Mouse (Mus musculus) lung, embryonic 16.5 days (tissue): ENCODE results near the gene Edc3. TPM values are rescaled to one million over a fixed set of nuclear protein-coding genes. Genes with fewer than 3 reads are reported as not detected.
"Not testable (repeated sequence)": the region's sequence is repeated elsewhere in the genome, so short reads cannot be mapped to it uniquely, and the experiment has no call there.

Source experiments
- ATAC-seq: fragments of 200-750 bp; cut with Nextera tagmentation; 2 replicates; pipeline ENCODE4 v1.8.0; 2017; ENCODE audit warnings: low read depth, mild to moderate bottlenecking, moderate library complexity
- H3K27ac ChIP-seq: fragments of 300-500 bp; sonication (generic); 2 replicates; pipeline ENCODE4 v1.5.1; 2014; ENCODE audit warnings: mild to moderate bottlenecking, control low read depth, low read length
- H3K27me3 ChIP-seq: fragments of 300-500 bp; sonication (generic); 2 replicates; pipeline ENCODE4 v1.6.1; 2014; ENCODE audit warnings: low read depth, low read length, mixed read lengths; ENCODE audit not compliant: control insufficient read depth, insufficient read depth
- H3K36me3 ChIP-seq: fragments of 300-500 bp; sonication (generic); 2 replicates; pipeline ENCODE4 v1.6.1; 2014; ENCODE audit warnings: low read length; ENCODE audit not compliant: control insufficient read depth, insufficient read depth
- H3K4me1 ChIP-seq: fragments of 300-500 bp; sonication (generic); replicated peaks from 2 replicates; pipeline ENCODE4 v1.6.1; 2014; ENCODE audit warnings: low read length, mixed read lengths; ENCODE audit not compliant: control insufficient read depth, insufficient read depth
- H3K4me2 ChIP-seq: fragments of 300-500 bp; sonication (generic); 2 replicates; pipeline ENCODE4 v1.6.1; 2014; ENCODE audit warnings: low read depth, low read length, control low read depth
- H3K4me3 ChIP-seq: fragments of 300-500 bp; sonication (generic); 2 replicates; pipeline ENCODE4 v1.5.1; 2014; ENCODE audit warnings: mild to moderate bottlenecking, low read length, control low read depth
- H3K9ac ChIP-seq: fragments of 300-500 bp; sonication (generic); 2 replicates; pipeline ENCODE4 v1.6.1; 2014; ENCODE audit warnings: low read length, control low read depth
- H3K9me3 ChIP-seq: fragments of 300-500 bp; sonication (generic); 2 replicates; pipeline ENCODE4 v1.6.1; 2016; ENCODE audit warnings: low read length; ENCODE audit not compliant: control insufficient read depth
- WGBS: fragments of 180-500 bp; shearing (Covaris S2); extraction: QIAGEN DNeasy Blood & Tissue Kit; methylation state at CpG from one replicate; pipeline ENCODE4 v1.1.7; 2014; 5-methylcytosine and 5-hydroxymethylcytosine counted together
- polyA plus RNA-seq: library from polyadenylated mRNA; unstranded; fragments of >200 nt; fragmentation: Nextera tagmentation; extraction: Ambion mirVana; gene quantifications from 2 replicates; pipeline ENCODE4 v1.2.1, GENCODE M21; 2015

Gene Edc3
- polyA plus RNA-seq, 1 experiment from 2014 or later: 31.1 TPM

DNA sequence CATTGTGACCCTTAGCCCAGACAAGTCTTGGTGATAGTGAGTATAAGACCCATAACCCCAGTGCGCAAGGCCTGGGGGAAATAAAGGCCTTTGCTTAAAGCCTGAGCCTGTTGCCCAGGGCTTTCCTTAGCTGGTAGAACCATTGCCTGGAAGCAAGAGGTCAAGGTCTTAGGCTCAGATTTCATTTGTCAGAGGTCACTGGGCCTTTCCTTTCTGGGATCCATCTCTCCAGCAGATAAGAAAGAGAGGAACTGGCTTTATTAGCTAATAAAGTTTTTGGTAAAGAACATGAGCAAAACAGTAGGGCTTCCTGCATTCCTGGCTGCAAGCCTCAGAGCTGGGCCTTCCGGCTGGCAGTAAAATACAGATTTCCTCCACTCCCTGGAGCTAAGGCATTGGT, 14.2 kb upstream of the Edc3 start:
- peaks cover 28% of the 10 kb centered on the region for H3K27me3 ChIP-seq
- H3K27ac ChIP-seq: no peak overlapping the region

DNA sequence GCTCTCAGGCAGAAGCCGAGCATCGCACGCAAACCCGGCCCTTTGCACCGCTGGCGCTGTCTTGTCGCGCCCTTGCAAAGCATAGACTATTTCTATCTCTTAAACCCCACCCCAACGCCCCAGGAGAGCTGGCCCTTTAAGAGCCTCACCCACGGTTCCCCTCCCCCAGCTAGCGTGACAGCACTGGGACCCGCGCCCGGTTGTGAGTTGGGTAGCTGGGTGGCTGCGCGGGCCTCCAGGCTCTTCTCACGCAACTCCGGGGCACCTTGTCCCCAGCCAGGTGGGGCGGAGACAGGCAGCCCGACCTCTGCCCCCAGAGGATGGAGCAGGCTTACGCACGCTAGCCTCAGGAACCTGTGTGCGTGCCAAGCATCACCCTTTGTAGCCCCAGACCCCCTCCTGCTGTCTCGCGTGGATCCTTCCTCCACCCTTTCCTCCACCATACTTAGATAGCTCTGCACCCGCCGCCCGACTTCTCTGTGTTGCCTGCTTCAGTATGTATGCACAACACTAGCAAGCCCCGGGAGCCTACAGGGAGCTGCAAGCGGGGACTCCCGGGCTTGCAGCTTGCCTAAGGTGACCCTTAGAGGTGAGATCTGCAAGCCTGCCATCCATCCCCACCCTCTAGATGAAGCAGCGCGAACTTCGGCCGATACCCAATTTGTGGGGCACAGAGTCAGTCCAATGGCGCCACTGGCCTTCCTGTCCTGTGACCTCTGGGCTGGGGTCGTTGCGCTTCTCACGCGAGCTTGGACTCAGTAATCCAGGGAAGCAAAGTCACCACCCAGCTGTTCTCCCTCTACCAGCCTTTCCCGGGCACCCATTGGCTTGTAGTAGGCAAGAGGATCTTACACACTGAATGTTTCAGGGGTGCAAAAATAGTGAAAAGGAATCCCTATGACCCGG, 11.7 kb upstream of the Edc3 start:
- peaks cover 9% of the 10 kb centered on the region for H3K4me1 ChIP-seq
- H3K27me3 ChIP-seq: peaks cover 28% of the 10 kb centered on the region
- H3K9ac ChIP-seq: peak overlapping the region; percentile 46
- 2% methylated on average over 42 of the region's 42 CpGs for WGBS
- H3K36me3 ChIP-seq: no peaks in the 10 kb centered on the region
- H3K4me2 ChIP-seq: peak overlapping the region; percentile 69
- peak overlapping the region; percentile 47 for H3K4me3 ChIP-seq
- H3K9me3 ChIP-seq: no peaks in the 10 kb centered on the region
- H3K27ac ChIP-seq: no peak overlapping the region
- ATAC-seq: no peak; the same call in 1 of the 2 replicates

More for the DNA sequence above, 14.2 kb upstream of the Edc3 start:
- peaks cover 9% of the 10 kb centered on the region for H3K4me1 ChIP-seq
- no peaks in the 10 kb centered on the region for H3K36me3 ChIP-seq
- no peaks in the 10 kb centered on the region for H3K9me3 ChIP-seq
- no peak overlapping the region for H3K9ac ChIP-seq
- no peak for ATAC-seq
- H3K4me3 ChIP-seq: no peak overlapping the region
- no peak overlapping the region for H3K4me2 ChIP-seq
- WGBS: 84% methylated on average over 2 of the region's 2 CpGs

DNA sequence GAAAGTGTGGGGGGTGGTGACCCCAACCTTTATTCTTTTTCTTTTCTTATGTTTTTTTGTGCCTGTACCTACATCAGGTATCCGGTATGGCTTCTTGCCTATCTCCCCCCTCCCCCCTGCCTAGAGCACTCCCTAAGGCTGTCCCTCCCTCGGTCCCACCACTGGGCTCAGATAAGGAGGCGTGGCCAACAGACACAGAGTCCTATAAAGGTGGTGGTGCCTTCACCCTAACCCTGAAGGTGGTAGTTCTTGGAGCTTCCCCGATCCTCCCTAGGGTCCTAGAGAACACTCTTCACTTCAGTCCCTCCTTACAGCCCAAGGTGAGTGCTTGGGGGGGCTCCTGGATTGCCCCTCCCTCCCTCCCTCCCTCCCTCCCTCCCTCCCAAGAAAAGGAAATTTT, 11.0 kb upstream of the Edc3 start:
- Histone ChIP-seq H3K27me3 (peaks cover 28% of the 10 kb centered on the region), H3K27ac (no peak overlapping the region), H3K4me2 (no peak overlapping the region), H3K4me3 (no peak overlapping the region), H3K36me3 (no peaks in the 10 kb centered on the region), H3K4me1 (peaks cover 9% of the 10 kb centered on the region), H3K9ac (no peak overlapping the region), H3K9me3 (no peaks in the 10 kb centered on the region)
- 13% methylated on average over 4 of the region's 4 CpGs for WGBS
- ATAC-seq: peak; percentile 23; the same call in 1 of the 2 replicates

DNA sequence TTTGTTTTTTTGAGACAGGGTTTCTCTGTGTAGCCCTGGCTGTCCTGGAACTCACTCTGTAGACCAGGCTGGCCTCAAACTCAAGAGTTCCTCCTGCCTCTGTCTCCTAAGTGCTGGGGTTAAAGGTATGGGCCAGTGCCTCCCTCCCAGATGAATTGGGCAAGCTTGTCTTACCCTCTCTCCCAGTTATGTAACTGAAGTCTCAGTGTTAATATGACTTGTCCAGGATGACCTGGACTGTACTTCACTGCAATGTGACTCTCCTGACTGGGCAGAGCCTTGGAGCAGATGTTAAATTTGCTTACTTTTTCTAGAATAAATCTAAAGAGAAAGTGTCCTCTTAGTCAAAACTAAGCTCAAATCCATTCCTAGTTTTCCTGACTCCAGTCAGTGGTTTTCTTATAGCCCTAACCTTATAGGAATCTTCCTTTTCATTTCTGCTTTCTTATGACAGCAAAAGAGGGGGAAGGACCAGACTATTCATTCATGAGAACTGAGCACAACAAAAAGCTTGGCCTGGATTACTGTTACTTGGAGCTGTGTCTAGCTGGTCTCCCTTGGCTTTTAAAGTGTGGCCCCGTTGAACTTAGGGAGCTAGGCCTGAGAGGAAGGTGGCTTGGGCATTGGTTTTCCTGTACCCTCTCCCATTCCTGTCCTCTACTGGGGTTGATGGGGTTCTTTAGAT, 9.7 kb upstream of the Edc3 start:
- H3K4me1 ChIP-seq: peaks cover 9% of the 10 kb centered on the region
- H3K27ac ChIP-seq: no peak overlapping the region
- H3K27me3 ChIP-seq: peaks cover 28% of the 10 kb centered on the region
- no peak overlapping the region for H3K4me3 ChIP-seq
- ATAC-seq: no peak
- no peak overlapping the region for H3K9ac ChIP-seq
- no peaks in the 10 kb centered on the region for H3K36me3 ChIP-seq
- 68% methylated on average over 1 of the region's 1 CpGs for WGBS
- no peak overlapping the region for H3K4me2 ChIP-seq
- H3K9me3 ChIP-seq: no peaks in the 10 kb centered on the region

DNA sequence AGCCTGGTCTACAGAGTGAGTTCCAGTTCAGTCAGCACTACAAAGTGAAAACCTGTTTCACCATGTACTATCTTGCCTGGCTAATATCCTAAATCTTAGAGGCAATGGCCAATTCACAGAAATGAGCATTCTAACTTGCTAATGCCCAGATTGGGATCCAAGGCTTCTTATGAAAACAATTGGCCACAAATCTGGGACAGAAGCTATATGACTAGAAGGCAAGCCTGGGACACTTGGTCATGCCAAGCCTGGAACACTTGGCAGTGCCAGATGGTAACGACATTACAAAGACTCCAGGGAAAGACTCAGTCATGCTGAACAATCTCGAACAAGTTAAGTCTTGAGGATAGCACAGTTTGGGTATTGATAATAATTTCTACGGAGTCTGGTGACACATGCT, 1.8 kb upstream of the Edc3 start:
- Histone ChIP-seq H3K9ac (no peak overlapping the region), H3K4me3 (no peak overlapping the region), H3K27ac (no peak overlapping the region), H3K9me3 (peaks cover 3% of the 10 kb centered on the region; the same call in 1 of the 2 replicates), H3K4me1 (peaks cover 9% of the 10 kb centered on the region), H3K36me3 (no peaks in the 10 kb centered on the region), H3K27me3 (no peaks in the 10 kb centered on the region), H3K4me2 (no peak overlapping the region)
- ATAC-seq: no peak
- WGBS: 90% methylated on average over 3 of the region's 3 CpGs

DNA sequence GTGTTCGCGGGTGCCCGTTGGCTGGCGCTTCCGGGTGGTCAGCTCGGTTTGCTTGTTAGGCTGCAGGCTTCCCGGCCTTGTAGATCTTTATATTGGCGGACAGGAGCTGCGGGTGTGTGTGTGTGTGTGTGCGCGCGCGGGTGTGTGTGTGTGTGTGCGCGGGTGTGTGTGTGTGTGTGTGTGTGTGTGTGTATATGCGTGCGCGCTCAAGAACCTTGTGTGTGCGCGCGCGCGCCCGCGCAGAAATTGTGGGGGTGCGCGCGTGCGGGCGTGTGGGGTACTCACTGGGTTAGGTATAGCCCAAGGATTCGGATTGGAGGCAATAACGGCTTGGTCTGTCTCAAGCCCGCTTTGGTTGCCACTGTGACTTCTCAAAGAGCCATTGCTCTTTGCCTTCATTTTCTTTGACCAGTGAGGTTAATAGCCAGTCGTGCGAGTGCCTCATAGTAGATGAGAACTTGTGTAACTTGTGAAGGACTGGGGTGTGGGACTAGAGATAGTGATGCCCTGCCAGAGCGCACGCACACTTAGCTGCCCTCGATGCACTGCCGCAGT, 457 bp downstream of the Edc3 start:
- H3K36me3 ChIP-seq: peaks cover 3% of the 10 kb centered on the region
- peak overlapping the region; percentile 86 for H3K4me2 ChIP-seq
- H3K9me3 ChIP-seq: peaks cover 3% of the 10 kb centered on the region; the same call in 1 of the 2 replicates
- ATAC-seq: peak; percentile 65
- no peaks in the 10 kb centered on the region for H3K27me3 ChIP-seq
- peaks cover 9% of the 10 kb centered on the region for H3K4me1 ChIP-seq
- H3K9ac ChIP-seq: peak overlapping the region; percentile 92
- peak overlapping the region; percentile 87 for H3K27ac ChIP-seq
- WGBS: 3% methylated on average over 35 of the region's 39 CpGs
- peak overlapping the region; percentile 93 for H3K4me3 ChIP-seq

DNA sequence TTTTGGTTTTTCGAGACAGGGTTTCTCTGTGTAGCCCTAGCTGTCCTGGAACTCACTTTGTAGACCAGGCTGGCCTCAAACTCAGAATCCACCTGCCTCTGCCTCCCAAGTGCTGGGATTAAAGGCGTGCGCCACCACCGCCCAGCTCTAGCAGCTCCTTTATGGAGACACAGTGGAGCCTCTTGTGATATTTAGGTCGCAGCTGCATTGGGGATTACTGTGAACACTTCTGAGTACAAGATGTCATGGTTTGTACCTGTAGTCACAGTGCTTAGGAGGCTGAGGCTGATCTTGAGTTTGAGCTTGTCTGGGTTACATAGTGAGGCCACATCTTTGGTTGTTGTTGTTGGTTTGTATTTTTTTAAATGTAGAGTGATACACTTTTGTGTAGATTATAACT, 1.9 kb downstream of the Edc3 start:
- H3K9ac ChIP-seq, H3K4me2 ChIP-seq, H3K4me1 ChIP-seq, H3K9me3 ChIP-seq, H3K27me3 ChIP-seq, H3K27ac ChIP-seq, H3K4me3 ChIP-seq, ATAC-seq: not testable (repeated sequence)
- 90% methylated on average over 5 of the region's 5 CpGs for WGBS
- peaks cover 17% of the 10 kb centered on the region for H3K36me3 ChIP-seq

DNA sequence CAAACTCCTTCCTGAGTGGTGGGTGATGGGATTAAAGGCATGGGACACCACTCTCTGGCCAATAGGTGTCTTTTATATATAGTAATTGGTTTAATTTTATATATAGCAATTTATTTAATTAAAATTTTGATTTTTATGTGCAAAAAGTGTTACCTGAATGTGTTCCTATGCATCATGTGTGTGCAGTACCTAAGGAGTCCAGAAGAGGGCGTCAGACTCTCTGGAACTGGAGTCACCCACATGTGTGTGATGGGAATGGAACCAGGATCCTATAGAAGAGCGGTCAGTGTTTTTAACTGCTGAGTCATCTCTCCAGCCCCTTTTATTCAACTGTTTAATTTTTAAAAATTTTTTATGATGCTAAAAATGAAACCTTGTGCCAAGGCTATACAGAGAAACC, 3.9 kb downstream of the Edc3 start:
- no peak for ATAC-seq
- Histone ChIP-seq H3K36me3 (peaks cover 25% of the 10 kb centered on the region), H3K27ac (no peak overlapping the region), H3K4me1 (peaks cover 9% of the 10 kb centered on the region), H3K9me3 (peaks cover 3% of the 10 kb centered on the region; the same call in 1 of the 2 replicates), H3K9ac (no peak overlapping the region), H3K27me3 (no peaks in the 10 kb centered on the region), H3K4me3 (no peak overlapping the region), H3K4me2 (no peak overlapping the region)
- 75% methylated on average over 2 of the region's 2 CpGs for WGBS

DNA sequence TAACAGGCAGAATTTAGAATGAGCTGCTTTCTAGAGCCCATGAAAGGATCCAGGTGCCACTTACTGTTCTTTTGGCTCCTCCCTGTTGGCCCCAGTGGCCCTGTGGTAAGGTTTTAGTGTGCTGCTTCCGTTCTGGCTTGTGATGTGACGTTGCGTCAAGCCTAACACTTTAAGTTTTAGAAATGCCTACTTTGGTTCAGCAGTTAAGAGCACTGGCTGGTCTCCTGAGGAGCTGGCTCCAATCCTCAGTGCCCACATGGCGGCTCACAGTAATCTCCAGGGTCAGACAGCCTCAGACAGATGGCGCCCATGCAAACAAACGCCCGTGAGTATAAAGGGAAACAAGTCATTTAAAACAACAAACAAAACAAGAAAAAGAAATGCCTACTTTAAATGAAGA, 10.1 kb downstream of the Edc3 start:
- no peak overlapping the region for H3K4me3 ChIP-seq
- no peak for ATAC-seq
- H3K4me2 ChIP-seq: no peak overlapping the region
- no peaks in the 10 kb centered on the region for H3K9me3 ChIP-seq
- H3K27me3 ChIP-seq: no peaks in the 10 kb centered on the region
- no peak overlapping the region for H3K9ac ChIP-seq
- peaks cover 7% of the 10 kb centered on the region for H3K4me1 ChIP-seq
- no peak overlapping the region for H3K27ac ChIP-seq
- 83% methylated on average over 7 of the region's 7 CpGs for WGBS
- H3K36me3 ChIP-seq: peaks cover 48% of the 10 kb centered on the region
